Mouse (Mus musculus) megakaryocyte, embryonic 14.5 days (primary cell): Measurements from ENCODE around the gene Galnt14.

Experiments used
- FLI1 ChIP-seq: IDR thresholded peaks from 2 replicates; pipeline ENCODE4 v1.6.1; 2012; ENCODE audit warnings: low read length, inconsistent platforms, mixed read lengths
- GATA1 ChIP-seq: IDR thresholded peaks from 3 replicates; pipeline ENCODE4 v1.6.1; 2012; ENCODE audit warnings: mixed read lengths, low read length, inconsistent platforms, borderline replicate concordance

GRCm38 (mm10) chr17:73474371-73474770 is 235.9 kb downstream of the Galnt14 start:
- TF ChIP-seq GATA1, result no peak
- no peak for TF ChIP-seq FLI1
